Mouse (Mus musculus): ENCODE measurements around the gene Fbxo3. TPM values are rescaled to one million over a fixed set of nuclear protein-coding genes. Genes with fewer than 3 reads are reported as not detected.

Fbxo3 gene
- polyA plus RNA-seq, 1 experiment from 2014 or later = 54.4 TPM

DNA sequence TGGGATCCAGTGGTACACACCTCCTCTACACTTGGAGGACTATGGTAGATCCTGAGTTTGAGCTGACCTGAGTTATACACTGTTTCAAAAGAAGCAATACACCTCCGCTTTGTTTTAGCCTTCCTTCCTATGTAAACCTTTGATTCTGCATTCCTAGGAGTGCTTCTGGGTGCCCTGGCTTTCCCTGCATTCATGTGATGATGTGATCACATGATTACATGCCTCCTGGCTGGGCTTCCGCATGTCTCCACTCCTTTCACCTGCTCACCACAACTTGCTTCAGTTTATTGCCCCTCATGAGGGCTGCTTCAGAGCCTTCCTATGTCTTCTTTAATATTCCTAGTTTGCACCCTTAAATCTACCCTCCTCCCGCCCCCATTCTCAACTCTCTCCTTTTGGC is 4.5 kb downstream of the Fbxo3 start:
- Histone ChIP-seq H3K4me2 (replicated peaks; ENCODE audit: low read depth, low read length) (no peak overlapping the region), H3K27me3 (ENCODE audit: control insufficient read depth, insufficient read depth, low read length) (no peaks in the 10 kb centered on the region), H3K4me1 (ENCODE audit: control insufficient read depth, insufficient read depth, low read length) (peaks cover 14% of the 10 kb centered on the region), H3K4me3 (ENCODE audit: low read length) (no peak overlapping the region), H3K9me3 (ENCODE audit: control insufficient read depth, low read length) (no peaks in the 10 kb centered on the region), H3K36me3 (ENCODE audit: control insufficient read depth, insufficient read depth, low read length) (peaks cover 26% of the 10 kb centered on the region), H3K27ac (ENCODE audit: low read depth, low read length) (no peak overlapping the region), H3K9ac (ENCODE audit: low read depth, low read length) (no peak overlapping the region)
- 85% methylated on average over 3 of the region's 3 CpGs for WGBS
- ATAC-seq (ENCODE audit: low FRiP score, low TSS enrichment) = no peak

DNA sequence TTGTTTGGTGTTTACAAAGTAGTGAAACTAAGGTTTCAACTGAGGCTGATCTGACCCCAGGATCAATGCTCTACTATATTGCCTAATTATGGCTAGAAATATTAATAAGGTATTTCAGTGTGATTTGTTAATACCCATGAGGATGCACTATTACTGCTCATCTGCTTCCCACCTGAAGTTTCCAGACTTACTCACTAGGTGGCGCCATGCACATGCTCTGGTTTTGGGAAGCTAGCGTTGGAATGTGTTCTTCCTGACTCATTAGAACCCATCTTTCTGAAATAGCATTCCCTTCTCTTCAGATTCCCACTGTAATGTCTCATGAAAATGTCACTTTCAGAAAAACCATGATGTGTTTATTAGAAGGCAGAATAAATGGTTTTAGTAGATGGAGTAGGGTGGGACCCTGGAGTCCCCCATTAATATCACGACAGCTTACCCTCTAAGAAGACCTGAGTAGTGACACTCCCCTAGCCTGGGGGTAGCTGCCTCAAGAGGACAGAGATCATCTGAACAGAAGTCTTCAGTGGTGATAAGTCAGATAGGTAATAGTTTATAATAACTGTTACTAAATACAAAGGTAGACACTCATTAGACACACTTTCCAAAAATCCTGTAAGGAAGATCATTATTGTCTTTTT is 7.4 kb downstream of the Fbxo3 start:
- WGBS = 33% methylated on average over 3 of the region's 3 CpGs
- Histone ChIP-seq H3K27ac (ENCODE audit: low read depth, low read length) (no peak overlapping the region), H3K27me3 (ENCODE audit: control insufficient read depth, insufficient read depth, low read length) (no peaks in the 10 kb centered on the region), H3K4me3 (ENCODE audit: low read length) (no peak overlapping the region), H3K9ac (ENCODE audit: low read depth, low read length) (no peak overlapping the region), H3K4me2 (replicated peaks; ENCODE audit: low read depth, low read length) (no peak overlapping the region), H3K9me3 (ENCODE audit: control insufficient read depth, low read length) (no peaks in the 10 kb centered on the region), H3K36me3 (ENCODE audit: control insufficient read depth, insufficient read depth, low read length) (peaks cover 37% of the 10 kb centered on the region), H3K4me1 (ENCODE audit: control insufficient read depth, insufficient read depth, low read length) (peaks cover 1% of the 10 kb centered on the region; the same call in 1 of the 2 replicates)
- ATAC-seq (ENCODE audit: low FRiP score, low TSS enrichment) = peak; percentile 39; the same call in 1 of the 2 replicates

DNA sequence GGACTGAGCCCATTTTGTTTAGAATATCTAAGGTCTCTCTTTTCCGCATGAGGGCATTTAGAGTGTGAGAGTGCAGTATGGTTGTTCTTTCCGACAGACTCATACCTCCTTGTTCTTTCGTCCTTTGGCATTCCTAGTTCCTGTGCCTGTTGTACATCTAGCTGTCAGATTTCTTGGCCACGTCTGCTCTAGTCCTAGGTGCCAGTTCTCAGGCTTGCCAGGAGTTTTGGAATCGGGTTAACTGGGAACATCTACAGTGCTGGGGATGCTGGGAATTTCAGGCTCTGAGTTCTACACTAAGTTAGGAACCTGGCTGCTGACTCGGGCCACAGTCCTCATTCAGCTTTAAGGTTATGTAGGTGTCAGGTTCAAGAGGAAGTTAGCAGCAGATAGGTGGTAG is 8.1 kb downstream of the Fbxo3 start:
- H3K36me3 ChIP-seq (ENCODE audit: control insufficient read depth, insufficient read depth, low read length) = peaks cover 37% of the 10 kb centered on the region
- no peaks in the 10 kb centered on the region for H3K27me3 ChIP-seq (ENCODE audit: control insufficient read depth, insufficient read depth, low read length)
- no peaks in the 10 kb centered on the region for H3K4me1 ChIP-seq (ENCODE audit: control insufficient read depth, insufficient read depth, low read length)
- H3K9ac ChIP-seq (ENCODE audit: low read depth, low read length) = no peak overlapping the region
- no peak overlapping the region for H3K4me2 ChIP-seq (replicated peaks; ENCODE audit: low read depth, low read length)
- H3K4me3 ChIP-seq (ENCODE audit: low read length) = no peak overlapping the region
- WGBS = 89% methylated on average over 6 of the region's 6 CpGs
- ATAC-seq (ENCODE audit: low FRiP score, low TSS enrichment) = no peak
- no peaks in the 10 kb centered on the region for H3K9me3 ChIP-seq (ENCODE audit: control insufficient read depth, low read length)
- no peak overlapping the region for H3K27ac ChIP-seq (ENCODE audit: low read depth, low read length)

DNA sequence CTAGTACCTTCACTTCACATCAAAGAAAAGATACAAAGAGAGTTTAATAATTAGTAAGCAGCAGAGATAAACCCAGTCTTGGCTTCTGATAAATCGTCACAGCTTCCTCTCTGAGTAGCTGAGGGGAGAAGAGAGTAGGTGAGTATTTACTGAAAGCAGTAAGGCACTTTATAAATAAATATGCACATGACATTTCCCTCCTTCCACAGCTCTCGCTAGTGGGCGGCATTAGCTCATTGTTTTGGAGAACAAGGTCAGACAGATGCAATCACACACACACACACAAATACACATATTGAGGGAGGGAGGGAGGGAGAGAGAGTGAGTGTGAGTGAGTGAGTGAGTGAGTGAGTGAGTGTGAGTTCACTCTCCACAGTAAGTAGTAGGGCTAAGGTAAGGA is 8.8 kb downstream of the Fbxo3 start:
- H3K4me3 ChIP-seq (ENCODE audit: low read length) = no peak overlapping the region
- no peaks in the 10 kb centered on the region for H3K4me1 ChIP-seq (ENCODE audit: control insufficient read depth, insufficient read depth, low read length)
- no peaks in the 10 kb centered on the region for H3K27me3 ChIP-seq (ENCODE audit: control insufficient read depth, insufficient read depth, low read length)
- 77% methylated on average over 3 of the region's 3 CpGs for WGBS
- no peak overlapping the region for H3K4me2 ChIP-seq (replicated peaks; ENCODE audit: low read depth, low read length)
- no peaks in the 10 kb centered on the region for H3K9me3 ChIP-seq (ENCODE audit: control insufficient read depth, low read length)
- H3K9ac ChIP-seq (ENCODE audit: low read depth, low read length) = no peak overlapping the region
- peaks cover 37% of the 10 kb centered on the region for H3K36me3 ChIP-seq (ENCODE audit: control insufficient read depth, insufficient read depth, low read length)
- no peak for ATAC-seq (ENCODE audit: low FRiP score, low TSS enrichment)
- H3K27ac ChIP-seq (ENCODE audit: low read depth, low read length) = no peak overlapping the region

DNA sequence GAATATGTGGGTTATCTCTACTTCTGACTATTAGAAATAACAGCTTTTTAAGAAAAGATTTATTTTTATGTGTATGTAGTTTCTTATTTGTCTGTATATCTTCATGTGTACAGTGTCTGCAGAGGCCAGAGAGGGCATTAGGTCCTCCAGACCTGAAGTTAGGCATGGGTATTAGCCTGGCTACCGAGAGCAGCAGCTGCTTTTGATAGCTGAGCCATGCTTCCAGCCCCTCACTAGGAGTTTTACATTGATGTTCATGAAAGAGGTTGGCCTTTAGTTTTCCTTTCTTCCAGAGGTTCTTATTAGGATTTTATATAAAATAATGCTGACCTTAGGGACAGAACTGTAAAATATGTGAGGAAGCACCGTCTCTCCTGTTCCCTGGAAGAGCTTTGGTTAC is 10.7 kb downstream of the Fbxo3 start:
- peaks cover 37% of the 10 kb centered on the region for H3K36me3 ChIP-seq (ENCODE audit: control insufficient read depth, insufficient read depth, low read length)
- ATAC-seq (ENCODE audit: low FRiP score, low TSS enrichment) = no peak
- no peaks in the 10 kb centered on the region for H3K9me3 ChIP-seq (ENCODE audit: control insufficient read depth, low read length)
- no peak overlapping the region for H3K4me3 ChIP-seq (ENCODE audit: low read length)
- no peaks in the 10 kb centered on the region for H3K4me1 ChIP-seq (ENCODE audit: control insufficient read depth, insufficient read depth, low read length)
- no peaks in the 10 kb centered on the region for H3K27me3 ChIP-seq (ENCODE audit: control insufficient read depth, insufficient read depth, low read length)
- H3K27ac ChIP-seq (ENCODE audit: low read depth, low read length) = no peak overlapping the region
- H3K9ac ChIP-seq (ENCODE audit: low read depth, low read length) = no peak overlapping the region
- H3K4me2 ChIP-seq (replicated peaks; ENCODE audit: low read depth, low read length) = no peak overlapping the region
- 73% methylated on average over 2 of the region's 2 CpGs for WGBS

DNA sequence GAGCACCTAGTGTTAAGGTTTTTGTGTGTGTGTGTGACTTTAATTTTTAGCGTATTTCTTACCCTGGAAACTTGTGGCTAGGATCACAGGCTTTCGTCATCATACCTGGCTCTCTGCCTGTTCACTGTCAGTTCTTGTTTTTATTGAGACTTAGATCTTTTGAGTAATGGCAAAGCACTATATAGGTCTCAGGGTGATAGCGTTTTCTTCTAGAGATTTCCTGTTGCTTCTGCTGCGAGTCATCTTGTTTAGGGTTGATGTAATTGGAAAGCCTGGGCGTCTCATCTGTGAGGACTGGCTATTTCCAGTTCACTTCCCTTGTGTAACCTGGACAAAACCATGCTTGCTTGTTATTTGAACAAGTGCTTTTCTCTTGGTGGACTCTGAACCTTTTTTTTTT is 14.1 kb downstream of the Fbxo3 start:
- no peak for ATAC-seq (ENCODE audit: low FRiP score, low TSS enrichment)

DNA sequence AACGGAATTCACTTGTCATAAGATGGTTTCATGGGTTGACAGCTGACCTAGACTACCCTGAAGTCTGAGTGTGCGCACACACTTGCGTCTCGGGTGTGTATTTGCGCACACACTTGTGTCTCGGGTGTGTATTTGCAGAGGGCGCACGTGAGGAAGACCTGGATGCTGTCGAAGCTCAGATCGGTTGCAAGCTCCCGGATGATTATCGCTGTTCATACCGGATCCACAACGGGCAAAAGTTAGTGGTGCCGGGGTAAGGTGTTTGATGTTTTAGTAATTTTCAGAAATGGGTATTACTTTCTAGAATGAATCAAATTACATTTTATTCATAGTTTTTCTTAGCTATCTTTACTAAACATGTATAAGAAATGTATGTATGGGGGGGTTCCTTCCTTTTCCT is 15.2 kb downstream of the Fbxo3 start:
- H3K9ac ChIP-seq (ENCODE audit: low read depth, low read length) = no peak overlapping the region
- H3K36me3 ChIP-seq (ENCODE audit: control insufficient read depth, insufficient read depth, low read length) = peaks cover 16% of the 10 kb centered on the region

More for the DNA sequence above, 14.1 kb downstream of the Fbxo3 start:
- no peaks in the 10 kb centered on the region for H3K4me1 ChIP-seq (ENCODE audit: control insufficient read depth, insufficient read depth, low read length)
- no peaks in the 10 kb centered on the region for H3K9me3 ChIP-seq (ENCODE audit: control insufficient read depth, low read length)
- no peak overlapping the region for H3K27ac ChIP-seq (ENCODE audit: low read depth, low read length)
- H3K36me3 ChIP-seq (ENCODE audit: control insufficient read depth, insufficient read depth, low read length) = peaks cover 26% of the 10 kb centered on the region
- no peak overlapping the region for H3K9ac ChIP-seq (ENCODE audit: low read depth, low read length)
- no peak overlapping the region for H3K4me3 ChIP-seq (ENCODE audit: low read length)
- no peak overlapping the region for H3K4me2 ChIP-seq (replicated peaks; ENCODE audit: low read depth, low read length)
- 70% methylated on average over 5 of the region's 5 CpGs for WGBS
- H3K27me3 ChIP-seq (ENCODE audit: control insufficient read depth, insufficient read depth, low read length) = no peaks in the 10 kb centered on the region

DNA sequence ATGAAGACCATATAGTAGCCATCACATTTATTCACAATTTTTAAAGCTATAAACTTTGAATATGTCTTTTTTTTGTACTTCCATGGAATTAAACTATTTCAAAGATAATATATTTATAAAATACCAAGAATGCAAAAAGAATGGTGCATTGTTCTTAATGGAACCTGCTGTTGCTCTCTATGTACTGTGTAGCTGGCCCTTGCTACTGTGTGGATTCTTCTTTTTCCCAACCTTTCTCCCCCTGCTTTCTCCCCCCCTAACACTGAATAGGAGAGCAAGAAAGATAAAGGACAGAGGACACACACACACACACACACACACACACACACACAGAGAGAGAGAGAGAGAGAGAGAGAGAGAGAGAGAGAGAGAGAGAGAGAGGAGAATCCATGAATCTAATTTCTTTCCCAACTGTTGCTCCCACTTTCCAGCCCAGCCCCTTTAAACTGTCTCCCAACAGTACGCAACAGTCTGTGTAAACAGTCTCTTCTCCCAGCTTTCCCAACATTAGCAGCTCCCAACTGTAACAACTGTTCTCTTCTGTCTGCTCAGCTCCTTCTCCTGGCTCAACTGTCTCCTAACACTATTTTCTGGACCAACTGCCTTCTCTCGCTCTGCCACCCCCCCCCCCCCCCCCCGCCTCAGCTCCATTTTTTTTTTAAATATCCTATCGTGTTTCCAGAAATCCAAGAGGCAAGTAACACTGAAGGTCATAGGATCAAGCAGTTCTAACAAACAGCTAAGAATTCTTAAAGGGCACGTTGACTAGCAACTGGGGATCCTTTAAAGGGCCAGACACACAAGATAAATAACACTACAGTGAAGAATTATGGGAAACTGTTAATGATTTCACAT is 16.3 kb downstream of the Fbxo3 start:
- 24% methylated on average over 4 of the region's 5 CpGs for WGBS
- Histone ChIP-seq H3K4me2 (replicated peaks; ENCODE audit: low read depth, low read length) (no peak overlapping the region), H3K4me1 (ENCODE audit: control insufficient read depth, insufficient read depth, low read length) (no peaks in the 10 kb centered on the region), H3K4me3 (ENCODE audit: low read length) (no peak overlapping the region), H3K36me3 (ENCODE audit: control insufficient read depth, insufficient read depth, low read length) (peaks cover 18% of the 10 kb centered on the region), H3K9ac (ENCODE audit: low read depth, low read length) (no peak overlapping the region), H3K27me3 (ENCODE audit: control insufficient read depth, insufficient read depth, low read length) (no peaks in the 10 kb centered on the region), H3K27ac (ENCODE audit: low read depth, low read length) (no peak overlapping the region; the same call in 1 of the 2 replicates), H3K9me3 (ENCODE audit: control insufficient read depth, low read length) (no peaks in the 10 kb centered on the region)
- no peak for ATAC-seq (ENCODE audit: low FRiP score, low TSS enrichment)

More for the DNA sequence above, 15.2 kb downstream of the Fbxo3 start:
- H3K4me2 ChIP-seq (replicated peaks; ENCODE audit: low read depth, low read length) = no peak overlapping the region
- 95% methylated on average over 15 of the region's 15 CpGs for WGBS
- no peaks in the 10 kb centered on the region for H3K4me1 ChIP-seq (ENCODE audit: control insufficient read depth, insufficient read depth, low read length)
- no peak overlapping the region for H3K27ac ChIP-seq (ENCODE audit: low read depth, low read length)
- no peak overlapping the region for H3K4me3 ChIP-seq (ENCODE audit: low read length)
- no peaks in the 10 kb centered on the region for H3K27me3 ChIP-seq (ENCODE audit: control insufficient read depth, insufficient read depth, low read length)
- ATAC-seq (ENCODE audit: low FRiP score, low TSS enrichment) = no peak
- H3K9me3 ChIP-seq (ENCODE audit: control insufficient read depth, low read length) = no peaks in the 10 kb centered on the region

DNA sequence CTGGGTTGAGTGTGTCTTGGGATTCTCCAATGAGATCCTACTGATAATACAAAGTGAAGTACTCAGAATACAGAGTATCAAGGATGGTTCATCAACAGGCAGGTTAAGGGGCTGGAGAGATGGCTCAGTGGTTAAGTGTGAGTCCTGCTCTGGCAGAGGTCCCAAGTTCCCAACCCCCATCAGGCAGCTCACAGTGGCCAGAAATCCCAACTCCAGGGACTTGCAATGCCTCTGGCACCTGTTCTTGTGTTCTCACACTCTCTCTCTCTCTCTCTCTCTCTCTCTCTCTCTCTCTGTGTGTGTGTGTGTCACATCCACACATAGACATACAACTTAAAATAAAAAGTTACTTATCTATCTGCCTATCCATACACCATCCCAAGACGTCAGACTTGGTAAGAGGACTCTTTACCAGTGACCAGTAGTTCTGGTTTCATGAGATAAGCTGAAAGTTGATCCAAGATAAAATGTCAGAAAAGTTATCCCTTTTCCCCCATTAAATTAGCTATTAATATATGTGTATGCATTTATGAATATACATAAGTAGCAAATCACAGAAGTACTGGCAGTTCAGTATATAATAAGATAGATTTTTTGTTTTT is 17.1 kb downstream of the Fbxo3 start:
- Histone ChIP-seq H3K9me3 (ENCODE audit: control insufficient read depth, low read length) (no peaks in the 10 kb centered on the region), H3K9ac (ENCODE audit: low read depth, low read length) (no peak overlapping the region), H3K36me3 (ENCODE audit: control insufficient read depth, insufficient read depth, low read length) (peaks cover 15% of the 10 kb centered on the region), H3K4me2 (replicated peaks; ENCODE audit: low read depth, low read length) (no peak overlapping the region), H3K27me3 (ENCODE audit: control insufficient read depth, insufficient read depth, low read length) (no peaks in the 10 kb centered on the region), H3K4me3 (ENCODE audit: low read length) (no peak overlapping the region), H3K4me1 (ENCODE audit: control insufficient read depth, insufficient read depth, low read length) (no peaks in the 10 kb centered on the region), H3K27ac (ENCODE audit: low read depth, low read length) (no peak overlapping the region)
- ATAC-seq (ENCODE audit: low FRiP score, low TSS enrichment) = no peak
- WGBS = 78% methylated on average over 1 of the region's 1 CpGs
